Comparison of ENCODE assay signal across 20 mouse cellular contexts in the genomic region with DNA sequence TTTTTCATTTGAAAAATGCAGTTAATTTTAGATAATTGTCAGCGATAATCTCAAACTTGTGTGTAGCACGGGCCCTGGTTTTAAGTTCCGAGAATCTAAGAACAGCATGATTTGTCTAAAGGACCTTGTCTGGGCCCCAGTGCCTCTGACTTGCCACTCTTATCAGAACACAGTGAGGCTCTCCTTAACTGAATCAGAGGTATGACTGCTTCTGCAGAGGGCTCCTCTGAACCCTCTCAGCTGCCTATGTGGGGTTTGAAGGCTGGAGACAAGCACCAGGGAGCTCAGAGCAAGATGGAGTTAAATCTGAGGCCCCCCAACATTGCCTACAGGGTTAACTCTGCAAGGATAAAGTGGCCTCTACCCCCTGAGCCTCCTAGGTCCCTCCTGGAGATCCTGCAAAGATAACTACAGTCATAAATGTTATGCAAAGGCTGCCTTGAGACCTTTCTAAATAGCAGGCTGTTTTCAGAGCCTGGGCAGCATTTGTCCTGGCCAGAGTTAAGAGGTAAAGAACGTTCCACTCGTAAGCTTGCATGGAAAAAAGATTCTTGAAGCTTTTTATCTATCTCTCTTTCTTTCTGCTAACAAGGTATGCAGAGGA.
DNase-seq lines count a peak whose midpoint lies in the region; ATAC-seq and TF ChIP-seq lines count a peak whose summit lies in the region.
"Had no signal": no experiment of that assay in that cellular context is flagged by ENCODE, and none has a peak within 500 bp of the region (broad histone marks: within the 10 kb centered on the region; RNA-seq: fewer than 3 reads in every experiment).

No protein-coding gene starts in this region.

- no peaks in the 10 kb centered on the region for H3K9me3 ChIP-seq in lung, embryonic 15.5 days
- H3K9me3 ChIP-seq in forebrain, embryonic 16.5 days (ENCODE audit: control insufficient read depth, low read length): no peaks in the 10 kb centered on the region
- H3K9me3 ChIP-seq: heart, embryonic 15.5 days; hindbrain, embryonic 15.5 days; neural tube, embryonic 12.5 days had no signal

- peak; percentile 26 for DNase-seq in kidney, adult 2 months
- no peak for DNase-seq in kidney, postnatal 36 days
- DNase-seq in lung, adult 2 months: no peak
- DNase-seq in retina, postnatal 1 day: no peak
- DNase-seq: adrenal gland, postnatal 25 days; cerebellum, adult 11 months; cerebellum, postnatal 25 days; forebrain, postnatal 0 days; gastrocnemius, adult 2 months; heart, postnatal 4 days; liver, postnatal 0 days; right cerebral cortex, adult 18-20 months; thymus, postnatal 25 days had no signal

- peak overlapping the region; percentile 28 for H3K27ac ChIP-seq in kidney, adult 2 months (ENCODE audit: insufficient read depth, low read depth, low read length)
- H3K27ac ChIP-seq in lung, embryonic 15.5 days: 0 out of 2 replicates have a peak overlapping the region, but pooled peaks have one; percentile 7
- no peak overlapping the region for H3K27ac ChIP-seq in forebrain, embryonic 16.5 days (ENCODE audit: low read length)
- H3K27ac ChIP-seq: gastrocnemius, adult 2 months; heart, embryonic 15.5 days; hindbrain, embryonic 15.5 days; neural tube, embryonic 12.5 days had no signal

- H3K4me3 ChIP-seq in kidney, adult 2 months (ENCODE audit: insufficient read depth, low read depth, low read length): no peak overlapping the region
- H3K4me3 ChIP-seq in lung, embryonic 15.5 days: no peak overlapping the region
- H3K4me3 ChIP-seq in lung, adult 2 months (replicated peaks; ENCODE audit: extremely low read depth, low read depth, low read length): no peak overlapping the region
- H3K4me3 ChIP-seq in forebrain, embryonic 16.5 days (replicated peaks; ENCODE audit: low read length): no peak overlapping the region
- H3K4me3 ChIP-seq: gastrocnemius, adult 2 months; heart, embryonic 15.5 days; hindbrain, embryonic 15.5 days; neural tube, embryonic 12.5 days had no signal

- no peaks in the 10 kb centered on the region for H3K27me3 ChIP-seq in kidney, adult 2 months (replicated peaks; ENCODE audit: control insufficient read depth, insufficient read depth, low read length)
- no peaks in the 10 kb centered on the region for H3K27me3 ChIP-seq in lung, embryonic 15.5 days
- no peaks in the 10 kb centered on the region for H3K27me3 ChIP-seq in forebrain, embryonic 16.5 days (replicated peaks; ENCODE audit: control insufficient read depth, insufficient read depth, low read length)
- H3K27me3 ChIP-seq: heart, embryonic 15.5 days; hindbrain, embryonic 15.5 days; neural tube, embryonic 12.5 days had no signal

- TF ChIP-seq POLR2A in kidney, adult 2 months (IDR thresholded peaks at IDR 0.05; ENCODE audit: low read depth, low read length): no peak
- no peak for TF ChIP-seq POLR2A in lung, adult 2 months (IDR thresholded peaks at IDR 0.05; ENCODE audit: borderline replicate concordance, extremely low read depth, low read depth, low read length)

- H3K4me2 ChIP-seq in lung, embryonic 15.5 days: no peak overlapping the region
- H3K4me2 ChIP-seq in forebrain, embryonic 16.5 days (ENCODE audit: low read length): no peak overlapping the region
- H3K4me2 ChIP-seq: heart, embryonic 15.5 days; hindbrain, embryonic 15.5 days; midbrain, embryonic 11.5 days; neural tube, embryonic 12.5 days had no signal

- ATAC-seq in lung, embryonic 15.5 days (ENCODE audit: borderline replicate concordance, extremely low read depth, low FRiP score, low TSS enrichment): no peak
- peak; percentile 17 for ATAC-seq in inflammation-experienced regulatory T-cells, adult 6 months
- no peak for ATAC-seq in forebrain, embryonic 16.5 days
- ATAC-seq: forebrain, postnatal 0 days; liver, postnatal 0 days had no signal

- no peaks in the 10 kb centered on the region for H3K36me3 ChIP-seq in kidney, adult 2 months (ENCODE audit: control insufficient read depth, insufficient read depth, low read length)
- H3K36me3 ChIP-seq in lung, embryonic 15.5 days: no peaks in the 10 kb centered on the region
- H3K36me3 ChIP-seq in forebrain, embryonic 16.5 days (ENCODE audit: control insufficient read depth, insufficient read depth): no peaks in the 10 kb centered on the region
- H3K36me3 ChIP-seq: heart, embryonic 15.5 days; hindbrain, embryonic 15.5 days; neural tube, embryonic 12.5 days had no signal

- TF ChIP-seq CTCF in kidney, adult 2 months (conservative IDR thresholded peaks at IDR 0.05; ENCODE audit: insufficient read depth, insufficient read length, low read depth, low read length): no peak
- TF ChIP-seq CTCF in lung, adult 2 months (IDR thresholded peaks at IDR 0.05; ENCODE audit: insufficient read depth, low read length): no peak

- H3K4me1 ChIP-seq in kidney, adult 2 months (ENCODE audit: control insufficient read depth, insufficient read depth, low read length): peaks cover 36% of the 10 kb centered on the region; the same call in 1 of the 2 replicates
- H3K4me1 ChIP-seq in lung, embryonic 15.5 days: peaks cover 17% of the 10 kb centered on the region
- no peaks in the 10 kb centered on the region for H3K4me1 ChIP-seq in lung, adult 2 months (ENCODE audit: control insufficient read depth, insufficient read depth, low read length)
- H3K4me1 ChIP-seq in forebrain, embryonic 16.5 days (replicated peaks; ENCODE audit: control insufficient read depth, insufficient read depth, low read length): no peaks in the 10 kb centered on the region
- H3K4me1 ChIP-seq: hindbrain, embryonic 15.5 days; neural tube, embryonic 12.5 days had no signal

- H3K9ac ChIP-seq in lung, embryonic 15.5 days: no peak overlapping the region
- H3K9ac ChIP-seq in forebrain, embryonic 16.5 days (replicated peaks; ENCODE audit: low read depth, low read length): no peak overlapping the region
- H3K9ac ChIP-seq: forebrain, postnatal 0 days; heart, embryonic 15.5 days; hindbrain, embryonic 15.5 days; liver, postnatal 0 days; neural tube, embryonic 12.5 days had no signal

- WGBS in kidney, adult 2 months: 53% methylated on average over 5 of the region's 5 CpGs
- WGBS in lung, embryonic 15.5 days: 46% methylated on average over 5 of the region's 5 CpGs
- WGBS in lung, adult 2 months: 64% methylated on average over 5 of the region's 5 CpGs
- 79% methylated on average over 5 of the region's 5 CpGs for WGBS in forebrain, embryonic 16.5 days
